Mouse (Mus musculus) liver, embryonic 15.5 days (tissue): Measurements from ENCODE around the gene Cyba. TPM values are rescaled to one million over a fixed set of nuclear protein-coding genes. Genes with fewer than 3 reads are reported as not detected.

Experiments
- ATAC-seq: fragments of 200-750 bp; cut with Nextera tagmentation; 2 replicates; pipeline ENCODE4 v1.8.0; 2017; ENCODE audit warnings: moderate number of reproducible peaks, mild to moderate bottlenecking, moderate library complexity; ENCODE audit not compliant: insufficient read depth
- H3K27ac ChIP-seq: fragments of 300-500 bp; sonication (generic); replicated peaks from 2 replicates; pipeline ENCODE4 v1.5.1; 2015; ENCODE audit warnings: mild to moderate bottlenecking, inconsistent platforms
- H3K27me3 ChIP-seq: fragments of 300-500 bp; sonication (generic); 2 replicates; pipeline ENCODE4 v1.6.1; 2015; ENCODE audit warnings: mild to moderate bottlenecking, inconsistent platforms
- H3K36me3 ChIP-seq: fragments of 300-500 bp; sonication (generic); replicated peaks from 2 replicates; pipeline ENCODE4 v1.6.1; 2015; ENCODE audit warnings: moderate library complexity, mild to moderate bottlenecking, inconsistent platforms
- H3K4me1 ChIP-seq: fragments of 300-500 bp; sonication (generic); replicated peaks from 2 replicates; pipeline ENCODE4 v1.6.1; 2015; ENCODE audit warnings: inconsistent platforms
- H3K4me2 ChIP-seq: fragments of 300-500 bp; sonication (generic); 2 replicates; pipeline ENCODE4 v1.6.1; 2015; ENCODE audit warnings: moderate library complexity, mild to moderate bottlenecking, inconsistent platforms
- H3K4me3 ChIP-seq: fragments of 300-500 bp; sonication (generic); replicated peaks from 2 replicates; pipeline ENCODE4 v1.5.1; 2015; ENCODE audit warnings: mild to moderate bottlenecking, inconsistent platforms
- H3K9ac ChIP-seq: fragments of 300-500 bp; sonication (generic); 2 replicates; pipeline ENCODE4 v1.6.1; 2015; ENCODE audit warnings: moderate library complexity, mild to moderate bottlenecking, inconsistent platforms
- H3K9me3 ChIP-seq: fragments of 300-500 bp; sonication (generic); replicated peaks from 2 replicates; pipeline ENCODE4 v1.6.1; 2016; ENCODE audit warnings: inconsistent platforms
- WGBS: fragments of 180-500 bp; shearing (Covaris S2); methylation state at CpG from one replicate; pipeline ENCODE4 v1.1.7; 2015; ENCODE audit warnings: mixed read lengths; ENCODE audit not compliant: insufficient replicate concordance; 5-methylcytosine and 5-hydroxymethylcytosine counted together
- polyA plus RNA-seq: library from polyadenylated mRNA; unstranded; fragments of >200 nt; fragmentation: Nextera tagmentation; extraction: Ambion mirVana; gene quantifications from 2 replicates; pipeline ENCODE4 v1.2.1, GENCODE M21; 2015

Cyba gene
- polyA plus RNA-seq, 1 experiment from 2014 or later, result 196 TPM

DNA sequence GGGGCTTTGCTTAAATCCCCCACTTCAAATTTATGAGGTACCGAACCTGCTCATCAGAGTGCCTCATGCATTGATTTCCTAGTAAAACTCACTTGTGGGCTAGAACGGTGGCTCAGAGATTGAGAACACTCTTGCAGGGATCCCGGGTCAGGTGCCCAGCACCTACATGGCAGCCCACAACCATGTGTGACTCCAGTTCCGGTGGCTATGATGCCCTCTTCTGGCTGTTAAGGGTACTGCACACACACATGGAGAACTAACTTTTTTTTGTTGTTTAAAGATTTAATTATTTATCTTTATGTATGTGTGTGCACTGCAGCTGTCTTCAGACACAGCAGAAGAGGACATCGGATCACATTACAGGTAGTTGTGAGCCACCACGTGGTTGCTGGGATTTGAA is 2.6 kb upstream of the Cyba start:
- H3K9me3 ChIP-seq, result 0 out of 2 replicates have a peak, but pooled peaks cover 4% of the 10 kb centered on the region
- H3K4me2 ChIP-seq, result no peak overlapping the region
- no peak overlapping the region for H3K4me3 ChIP-seq
- H3K27me3 ChIP-seq, result peaks cover 14% of the 10 kb centered on the region; the same call in 1 of the 2 replicates
- peaks cover 53% of the 10 kb centered on the region for H3K4me1 ChIP-seq
- no peak overlapping the region for H3K9ac ChIP-seq
- H3K27ac ChIP-seq, result no peak overlapping the region
- 79% methylated on average over 6 of the region's 6 CpGs for WGBS
- peaks cover 50% of the 10 kb centered on the region for H3K36me3 ChIP-seq
- no peak for ATAC-seq

- WGBS, result 53% methylated on average over 11 of the region's 11 CpGs
- H3K9me3 ChIP-seq, result 0 out of 2 replicates have a peak, but pooled peaks cover 4% of the 10 kb centered on the region
- peaks cover 14% of the 10 kb centered on the region; the same call in 1 of the 2 replicates for H3K27me3 ChIP-seq
- 0 out of 2 replicates have a peak overlapping the region, but pooled peaks have one; percentile 13 for H3K9ac ChIP-seq
- peaks cover 49% of the 10 kb centered on the region for H3K4me1 ChIP-seq
- H3K27ac ChIP-seq, result no peak overlapping the region
- H3K36me3 ChIP-seq, result peaks cover 43% of the 10 kb centered on the region
- ATAC-seq, result no peak
- peak overlapping the region; percentile 61 for H3K4me3 ChIP-seq
- H3K4me2 ChIP-seq, result peak overlapping the region; percentile 75
Measured at GRCm38 (mm10) chr8:122433269-122433905, 657 bp upstream of the Cyba start.

GRCm38 (mm10) chr8:122431694-122432442 is 862 bp downstream of the Cyba start:
- 16% methylated on average over 18 of the region's 18 CpGs for WGBS
- Histone ChIP-seq H3K4me1 (peaks cover 40% of the 10 kb centered on the region), H3K27ac (peak overlapping the region; percentile 81), H3K36me3 (peaks cover 34% of the 10 kb centered on the region), H3K9me3 (0 out of 2 replicates have a peak, but pooled peaks cover 4% of the 10 kb centered on the region), H3K27me3 (peaks cover 14% of the 10 kb centered on the region; the same call in 1 of the 2 replicates), H3K9ac (peak overlapping the region; percentile 52), H3K4me3 (peak overlapping the region; percentile 61), H3K4me2 (peak overlapping the region; percentile 75)
- no peak; the same call in 1 of the 2 replicates for ATAC-seq

DNA sequence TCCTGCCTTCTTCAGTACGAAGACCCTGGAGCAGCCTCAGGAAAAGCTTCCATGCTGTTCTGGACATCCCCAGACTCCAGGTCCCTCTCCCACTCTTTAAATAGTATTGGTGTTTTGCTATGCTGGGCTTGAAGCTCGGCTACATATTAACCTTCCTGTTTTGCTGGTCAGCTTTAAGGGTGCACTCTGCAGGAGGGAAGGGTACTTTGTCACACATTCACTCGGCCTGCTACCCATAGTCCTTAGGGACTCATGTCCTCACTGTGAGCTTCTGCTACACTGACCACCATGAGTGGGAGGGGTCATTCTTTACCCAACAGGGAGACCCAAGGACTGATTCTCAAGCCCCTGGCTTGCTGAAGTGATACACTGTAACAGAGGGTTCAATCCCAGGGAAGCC is 2.1 kb downstream of the Cyba start:
- 0 out of 2 replicates have a peak, but pooled peaks cover 4% of the 10 kb centered on the region for H3K9me3 ChIP-seq
- no peak overlapping the region for H3K9ac ChIP-seq
- H3K27ac ChIP-seq, result peak overlapping the region; percentile 81; the same call in 1 of the 2 replicates
- H3K4me2 ChIP-seq, result peak overlapping the region; percentile 75
- ATAC-seq, result no peak
- peaks cover 34% of the 10 kb centered on the region for H3K4me1 ChIP-seq
- H3K36me3 ChIP-seq, result peaks cover 33% of the 10 kb centered on the region
- peaks cover 14% of the 10 kb centered on the region; the same call in 1 of the 2 replicates for H3K27me3 ChIP-seq
- WGBS, result 43% methylated on average over 3 of the region's 3 CpGs
- no peak overlapping the region for H3K4me3 ChIP-seq

- Histone ChIP-seq H3K9me3 (no peaks in the 10 kb centered on the region), H3K4me3 (no peak overlapping the region), H3K36me3 (peaks cover 28% of the 10 kb centered on the region), H3K4me1 (peaks cover 34% of the 10 kb centered on the region), H3K4me2 (peak overlapping the region; percentile 75; the same call in 1 of the 2 replicates), H3K27me3 (peaks cover 14% of the 10 kb centered on the region; the same call in 1 of the 2 replicates), H3K27ac (peak overlapping the region; percentile 81; the same call in 1 of the 2 replicates), H3K9ac (no peak overlapping the region)
- peak; percentile 10; the same call in 1 of the 2 replicates for ATAC-seq
- WGBS, result 42% methylated on average over 10 of the region's 10 CpGs
Measured at GRCm38 (mm10) chr8:122430058-122430636, 2.6 kb downstream of the Cyba start.

DNA sequence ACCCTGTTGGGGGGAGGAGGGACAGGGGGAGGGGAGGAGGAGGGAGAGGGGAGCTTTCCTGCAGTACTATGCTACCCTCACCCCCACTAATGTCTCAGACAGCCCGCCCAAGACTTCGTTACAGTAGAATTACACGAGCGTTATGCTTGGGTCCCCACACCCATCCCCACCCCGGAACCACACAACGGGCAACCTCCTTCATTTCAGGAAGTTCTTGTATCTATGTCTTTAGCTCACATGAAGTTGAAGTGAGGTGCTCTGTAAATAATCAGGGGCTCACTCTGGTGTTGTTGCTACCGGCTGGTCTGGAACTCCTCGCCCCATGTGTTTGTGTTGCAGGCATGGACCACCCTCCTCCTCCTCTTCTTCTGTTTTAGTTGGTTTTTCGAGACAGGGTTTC is 4.6 kb downstream of the Cyba start:
- Histone ChIP-seq H3K4me1 (peaks cover 33% of the 10 kb centered on the region), H3K4me2 (no peak overlapping the region), H3K27me3 (peaks cover 14% of the 10 kb centered on the region; the same call in 1 of the 2 replicates), H3K27ac (no peak overlapping the region), H3K36me3 (0 out of 2 replicates have a peak, but pooled peaks cover 23% of the 10 kb centered on the region), H3K4me3 (no peak overlapping the region), H3K9me3 (no peaks in the 10 kb centered on the region), H3K9ac (no peak overlapping the region)
- WGBS, result 44% methylated on average over 9 of the region's 9 CpGs
- no peak for ATAC-seq

GRCm38 (mm10) chr8:122427607-122428006 is 5.1 kb downstream of the Cyba start:
- 69% methylated on average over 7 of the region's 7 CpGs for WGBS
- no peak overlapping the region for H3K4me2 ChIP-seq
- no peaks in the 10 kb centered on the region for H3K9me3 ChIP-seq
- no peak for ATAC-seq
- H3K27me3 ChIP-seq, result peaks cover 11% of the 10 kb centered on the region; the same call in 1 of the 2 replicates
- H3K4me1 ChIP-seq, result peaks cover 27% of the 10 kb centered on the region
- no peak overlapping the region for H3K4me3 ChIP-seq
- H3K27ac ChIP-seq, result no peak overlapping the region
- H3K36me3 ChIP-seq, result 0 out of 2 replicates have a peak, but pooled peaks cover 24% of the 10 kb centered on the region
- no peak overlapping the region for H3K9ac ChIP-seq

- no peak overlapping the region for H3K27ac ChIP-seq
- no peak overlapping the region for H3K4me2 ChIP-seq
- no peaks in the 10 kb centered on the region for H3K27me3 ChIP-seq
- H3K9ac ChIP-seq, result no peak overlapping the region
- H3K4me3 ChIP-seq, result no peak overlapping the region
- 0 out of 2 replicates have a peak, but pooled peaks cover 24% of the 10 kb centered on the region for H3K36me3 ChIP-seq
- no peak for ATAC-seq
- no peaks in the 10 kb centered on the region for H3K9me3 ChIP-seq
- WGBS, result 45% methylated on average over 9 of the region's 9 CpGs
- H3K4me1 ChIP-seq, result peaks cover 18% of the 10 kb centered on the region
Measured at GRCm38 (mm10) chr8:122426145-122426544, 6.6 kb downstream of the Cyba start.

DNA sequence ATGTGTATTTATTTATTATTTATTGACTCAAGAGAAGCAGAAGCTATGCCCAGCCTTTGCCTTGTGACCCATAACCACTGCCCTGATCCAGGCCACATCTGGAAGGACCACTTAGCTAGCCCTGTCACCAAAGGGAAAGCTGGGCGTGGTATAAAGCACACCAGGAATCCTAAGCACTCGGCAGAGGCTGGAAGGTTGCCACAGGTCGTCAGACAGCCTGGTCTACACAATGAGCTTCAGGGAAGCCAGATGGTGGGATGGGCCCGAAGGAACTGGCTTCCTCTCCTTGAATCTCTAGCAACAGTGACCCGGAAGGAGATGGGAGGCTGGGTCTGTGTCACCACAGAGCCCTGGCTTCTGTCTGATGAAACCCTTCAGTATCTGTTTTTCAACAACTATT is 9.1 kb downstream of the Cyba start:
- no peaks in the 10 kb centered on the region for H3K9me3 ChIP-seq
- H3K4me1 ChIP-seq, result 0 out of 2 replicates have a peak, but pooled peaks cover 7% of the 10 kb centered on the region
- no peak overlapping the region for H3K4me3 ChIP-seq
- WGBS, result 57% methylated on average over 5 of the region's 5 CpGs
- no peak for ATAC-seq
- H3K9ac ChIP-seq, result no peak overlapping the region
- no peaks in the 10 kb centered on the region for H3K27me3 ChIP-seq
- no peak overlapping the region for H3K27ac ChIP-seq
- H3K36me3 ChIP-seq, result peaks cover 29% of the 10 kb centered on the region
- no peak overlapping the region for H3K4me2 ChIP-seq

GRCm38 (mm10) chr8:122423217-122423616 is 9.5 kb downstream of the Cyba start:
- no peaks in the 10 kb centered on the region for H3K27me3 ChIP-seq
- H3K4me2 ChIP-seq, result no peak overlapping the region
- WGBS, result 83% methylated on average over 24 of the region's 24 CpGs
- H3K4me1 ChIP-seq, result 0 out of 2 replicates have a peak, but pooled peaks cover 7% of the 10 kb centered on the region
- ATAC-seq, result no peak
- H3K9me3 ChIP-seq, result no peaks in the 10 kb centered on the region
- H3K36me3 ChIP-seq, result peaks cover 33% of the 10 kb centered on the region
- no peak overlapping the region for H3K9ac ChIP-seq
- no peak overlapping the region for H3K4me3 ChIP-seq
- no peak overlapping the region for H3K27ac ChIP-seq
